Mouse (Mus musculus): ENCODE data around the gene Svs6. TPM values are rescaled to one million over a fixed set of nuclear protein-coding genes. Genes with fewer than 3 reads are reported as not detected.
A peak's percentile ranks its signal among the peaks of the same experiment; 100 is the strongest.
"Not testable (repeated sequence)": the region's sequence is repeated elsewhere in the genome, so short reads cannot be mapped to it uniquely, and the experiment has no call there.

The Svs6 gene
- polyA plus RNA-seq, 1 experiment from 2014 or later: not detected

- not testable (repeated sequence) for H3K9ac ChIP-seq (ENCODE audit: low read length); H3K27me3 ChIP-seq (ENCODE audit: control insufficient read depth, insufficient read depth, low read length); DNase-seq (ENCODE audit: low spot score); H3K27ac ChIP-seq (replicated peaks); H3K9me3 ChIP-seq (ENCODE audit: control insufficient read depth, low read length); ATAC-seq (ENCODE audit: low FRiP score, low TSS enrichment); H3K4me1 ChIP-seq (replicated peaks; ENCODE audit: control insufficient read depth, insufficient read depth); H3K4me2 ChIP-seq (replicated peaks; ENCODE audit: low read depth); H3K36me3 ChIP-seq (ENCODE audit: control insufficient read depth, insufficient read depth, low read length); H3K4me3 ChIP-seq (ENCODE audit: low read depth, low read length)
- WGBS: 50% methylated on average over 1 of the region's 1 CpGs
- TF ChIP-seq CTCF (IDR thresholded peaks at IDR 0.05; ENCODE audit: low read depth): peak; percentile 52
Measured at GRCm38 (mm10) chr2:164343732-164344131, 27.2 kb downstream of the Svs6 start.

- H3K4me3 ChIP-seq (ENCODE audit: low read depth, low read length); H3K27ac ChIP-seq (replicated peaks); ATAC-seq (ENCODE audit: low FRiP score, low TSS enrichment); H3K4me2 ChIP-seq (replicated peaks; ENCODE audit: low read depth); H3K4me1 ChIP-seq (replicated peaks; ENCODE audit: control insufficient read depth, insufficient read depth); H3K9ac ChIP-seq (ENCODE audit: low read length); DNase-seq (ENCODE audit: low spot score); H3K36me3 ChIP-seq (ENCODE audit: control insufficient read depth, insufficient read depth, low read length); H3K9me3 ChIP-seq (ENCODE audit: control insufficient read depth, low read length); H3K27me3 ChIP-seq (ENCODE audit: control insufficient read depth, insufficient read depth, low read length): not testable (repeated sequence)
- peak; percentile 49 for TF ChIP-seq CTCF (IDR thresholded peaks at IDR 0.05; ENCODE audit: low read depth)
Measured at GRCm38 (mm10) chr2:164347697-164348096, 31.1 kb downstream of the Svs6 start.

GRCm38 (mm10) chr2:164348980-164349379, 32.4 kb downstream of the Svs6 start:
- Histone ChIP-seq H3K27me3 (ENCODE audit: control insufficient read depth, insufficient read depth, low read length) (no peaks in the 10 kb centered on the region), H3K9ac (ENCODE audit: low read length) (no peak overlapping the region), H3K4me3 (ENCODE audit: low read depth, low read length) (no peak overlapping the region), H3K36me3 (ENCODE audit: control insufficient read depth, insufficient read depth, low read length) (no peaks in the 10 kb centered on the region), H3K9me3 (ENCODE audit: control insufficient read depth, low read length) (no peaks in the 10 kb centered on the region), H3K4me2 (replicated peaks; ENCODE audit: low read depth) (no peak overlapping the region), H3K4me1 (replicated peaks; ENCODE audit: control insufficient read depth, insufficient read depth) (no peaks in the 10 kb centered on the region), H3K27ac (replicated peaks) (no peak overlapping the region)
- ATAC-seq (ENCODE audit: low FRiP score, low TSS enrichment) (no peak), DNase-seq (ENCODE audit: low spot score) (peak; percentile 34)
- 92% methylated on average over 3 of the region's 3 CpGs for WGBS
- no peak for TF ChIP-seq EP300 (optimal IDR thresholded peaks at IDR 0.05)
- TF ChIP-seq CTCF (IDR thresholded peaks at IDR 0.05; ENCODE audit: low read depth): peak; percentile 65

- ATAC-seq (ENCODE audit: low FRiP score, low TSS enrichment) (no peak), DNase-seq (ENCODE audit: low spot score) (no peak)
- Histone ChIP-seq H3K4me2 (replicated peaks; ENCODE audit: low read depth) (no peak overlapping the region), H3K9ac (ENCODE audit: low read length) (no peak overlapping the region), H3K9me3 (ENCODE audit: control insufficient read depth, low read length) (no peaks in the 10 kb centered on the region), H3K27ac (replicated peaks) (no peak overlapping the region), H3K27me3 (ENCODE audit: control insufficient read depth, insufficient read depth, low read length) (no peaks in the 10 kb centered on the region), H3K4me1 (replicated peaks; ENCODE audit: control insufficient read depth, insufficient read depth) (no peaks in the 10 kb centered on the region), H3K36me3 (ENCODE audit: control insufficient read depth, insufficient read depth, low read length) (no peaks in the 10 kb centered on the region), H3K4me3 (ENCODE audit: low read depth, low read length) (no peak overlapping the region)
- TF ChIP-seq EP300 (optimal IDR thresholded peaks at IDR 0.05) (no peak), CTCF (IDR thresholded peaks at IDR 0.05; ENCODE audit: low read depth) (no peak)
- 87% methylated on average over 3 of the region's 3 CpGs for WGBS
Measured at GRCm38 (mm10) chr2:164352697-164353096, 36.1 kb downstream of the Svs6 start.

- TF ChIP-seq EP300 (optimal IDR thresholded peaks at IDR 0.05) (no peak), CTCF (IDR thresholded peaks at IDR 0.05; ENCODE audit: low read depth) (no peak)
- Histone ChIP-seq H3K9ac (ENCODE audit: low read length) (no peak overlapping the region), H3K4me3 (ENCODE audit: low read depth, low read length) (no peak overlapping the region), H3K27ac (replicated peaks) (no peak overlapping the region), H3K4me1 (replicated peaks; ENCODE audit: control insufficient read depth, insufficient read depth) (no peaks in the 10 kb centered on the region), H3K36me3 (ENCODE audit: control insufficient read depth, insufficient read depth, low read length) (no peaks in the 10 kb centered on the region), H3K9me3 (ENCODE audit: control insufficient read depth, low read length) (no peaks in the 10 kb centered on the region), H3K4me2 (replicated peaks; ENCODE audit: low read depth) (no peak overlapping the region), H3K27me3 (ENCODE audit: control insufficient read depth, insufficient read depth, low read length) (no peaks in the 10 kb centered on the region)
- ATAC-seq (ENCODE audit: low FRiP score, low TSS enrichment) (no peak), DNase-seq (ENCODE audit: low spot score) (no peak)
- 79% methylated on average over 11 of the region's 11 CpGs for WGBS
Measured at GRCm38 (mm10) chr2:164353356-164353755, 36.8 kb downstream of the Svs6 start.

- ATAC-seq (ENCODE audit: low FRiP score, low TSS enrichment): 0 out of 2 replicates have a peak, but pooled peaks have one; percentile 29
- 69% methylated on average over 11 of the region's 11 CpGs for WGBS
- H3K4me3 ChIP-seq (ENCODE audit: low read depth, low read length): no peak overlapping the region
Measured at GRCm38 (mm10) chr2:164356177-164356967, 39.8 kb downstream of the Svs6 start.

More at GRCm38 (mm10) chr2:164356177-164356967, 39.8 kb downstream of the Svs6 start:
- Histone ChIP-seq H3K9me3 (ENCODE audit: control insufficient read depth, low read length) (no peaks in the 10 kb centered on the region), H3K36me3 (ENCODE audit: control insufficient read depth, insufficient read depth, low read length) (no peaks in the 10 kb centered on the region), H3K4me1 (replicated peaks; ENCODE audit: control insufficient read depth, insufficient read depth) (no peaks in the 10 kb centered on the region), H3K9ac (ENCODE audit: low read length) (no peak overlapping the region), H3K27ac (replicated peaks) (no peak overlapping the region), H3K27me3 (ENCODE audit: control insufficient read depth, insufficient read depth, low read length) (no peaks in the 10 kb centered on the region), H3K4me2 (replicated peaks; ENCODE audit: low read depth) (no peak overlapping the region)
- DNase-seq (ENCODE audit: low spot score): no peak
- no peak for TF ChIP-seq CTCF (IDR thresholded peaks at IDR 0.05; ENCODE audit: low read depth)
- TF ChIP-seq EP300 (optimal IDR thresholded peaks at IDR 0.05): no peak
